Mouse (Mus musculus): ENCODE measurements around the gene Cenpx. TPM values are rescaled to one million over a fixed set of nuclear protein-coding genes. Genes with fewer than 3 reads are reported as not detected.

Gene Cenpx
- 10 to 100 TPM; 35.5 to 36.7 TPM for total RNA-seq (2023)

DNA sequence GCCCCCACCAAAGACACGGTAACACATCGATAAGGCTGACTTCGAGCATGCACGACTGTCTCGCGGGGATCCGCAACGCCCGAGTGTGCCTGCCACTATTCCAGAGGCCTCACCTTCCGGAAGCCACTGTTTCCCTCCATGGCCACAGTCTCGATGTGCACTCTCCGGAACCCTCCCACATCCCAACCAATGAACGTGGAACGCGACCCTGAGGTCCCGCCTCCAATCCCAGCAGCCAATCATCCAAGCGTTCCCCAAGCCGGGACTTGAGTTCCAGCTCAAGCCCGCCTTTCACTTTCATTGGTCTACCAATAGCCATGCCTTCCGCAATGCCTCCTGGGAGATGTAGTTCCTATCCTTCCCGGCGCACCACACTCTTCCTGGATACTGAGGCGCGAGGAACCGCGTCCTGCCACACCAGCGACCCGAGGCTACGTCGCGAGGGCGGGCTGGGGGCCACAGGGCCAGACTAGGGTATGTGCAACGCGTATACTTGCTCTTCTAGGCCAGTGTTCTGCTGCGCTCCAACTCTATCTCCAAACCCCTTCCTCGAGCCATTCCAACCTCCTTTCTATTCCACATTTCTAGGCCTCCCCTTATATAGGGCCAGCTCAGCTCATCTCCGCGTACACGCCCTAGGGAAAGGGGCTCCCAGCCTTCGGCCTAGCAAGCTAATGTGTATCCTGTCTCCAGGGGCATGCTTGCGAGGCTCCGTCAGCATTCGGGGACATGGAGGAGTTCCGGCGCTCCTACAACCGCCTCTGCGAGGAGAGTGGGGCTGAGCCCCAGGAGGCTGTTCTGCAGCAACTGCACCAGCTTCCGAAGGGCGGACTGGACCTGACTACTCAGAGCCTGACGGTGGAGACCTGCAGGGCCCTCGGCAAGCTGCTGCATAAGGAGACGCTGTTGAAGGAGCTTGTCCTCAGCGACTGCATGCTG lies at the start of gene Cenpx, which contains the start of gene Lrrc45:
Gene Cenpx, minus strand, starts transcription at position 159 of the 939 bp plus-strand sequence.
Gene Lrrc45, plus strand, starts transcription at position 346 of the 939 bp plus-strand sequence.

DNA sequence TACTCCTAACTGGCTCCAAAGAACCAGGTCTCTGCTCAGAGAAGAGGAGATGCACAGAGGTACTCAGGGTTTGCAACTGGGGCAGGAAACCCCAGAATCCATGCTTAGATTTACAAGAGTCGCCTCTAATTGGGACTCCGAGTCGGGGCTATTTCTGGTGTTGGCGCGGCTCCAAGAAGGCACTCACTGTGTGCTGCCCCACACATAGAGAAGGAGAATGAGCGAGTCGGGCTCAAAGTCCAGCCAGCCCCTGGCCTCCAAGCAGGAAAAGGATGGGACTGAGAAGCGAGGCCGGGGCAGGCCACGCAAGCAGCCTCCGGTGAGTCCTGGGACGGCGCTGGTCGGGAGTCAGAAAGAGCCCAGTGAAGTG lies 49.1 kb upstream of the Cenpx start, which contains the start of gene Hmga1b:
Gene Hmga1b, plus strand, starts transcription at position 123 of the 370 bp plus-strand sequence.

DNA sequence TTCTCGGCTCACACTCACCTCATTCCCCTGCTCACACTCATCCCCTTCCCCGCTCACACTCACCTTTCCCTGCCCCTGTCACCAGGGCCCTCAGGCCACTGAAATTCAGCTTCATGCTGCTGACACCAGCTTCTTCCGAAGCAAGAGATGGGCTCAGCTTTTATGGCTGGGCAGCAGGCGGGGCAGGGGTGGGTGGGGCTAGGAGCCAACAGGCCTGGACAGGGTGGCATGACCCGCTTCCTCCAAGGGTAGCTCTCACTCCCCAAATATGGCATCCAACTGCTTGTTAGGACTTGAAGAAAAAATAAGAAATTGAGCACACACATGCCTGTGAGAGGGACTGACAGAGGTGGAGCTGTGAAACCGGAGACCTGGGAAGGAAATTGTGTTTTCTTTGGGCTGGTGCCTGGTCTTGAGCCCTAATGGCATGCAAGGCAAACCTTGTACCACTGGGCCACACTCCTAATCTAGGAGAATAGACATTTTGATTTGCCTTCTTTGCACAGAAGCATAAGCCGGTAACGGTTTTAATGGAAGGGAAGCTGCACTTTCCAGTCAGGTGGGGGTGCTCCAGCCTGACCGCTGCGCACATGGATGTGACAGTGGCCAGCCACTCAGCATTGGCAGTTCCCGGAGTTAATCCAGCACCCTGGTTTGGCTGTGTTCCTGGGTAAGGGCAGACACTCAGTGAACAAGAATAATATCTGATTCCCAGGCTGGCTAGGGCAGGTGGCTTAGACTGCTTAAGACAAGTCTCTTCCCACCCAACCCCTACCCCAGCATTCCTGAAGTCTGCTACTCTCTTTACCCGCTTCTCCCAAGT lies 18.5 kb upstream of the Cenpx start, which contains the start of gene Cbr2:
Gene Cbr2, minus strand, starts transcription at position 257 of the 823 bp plus-strand sequence.

DNA sequence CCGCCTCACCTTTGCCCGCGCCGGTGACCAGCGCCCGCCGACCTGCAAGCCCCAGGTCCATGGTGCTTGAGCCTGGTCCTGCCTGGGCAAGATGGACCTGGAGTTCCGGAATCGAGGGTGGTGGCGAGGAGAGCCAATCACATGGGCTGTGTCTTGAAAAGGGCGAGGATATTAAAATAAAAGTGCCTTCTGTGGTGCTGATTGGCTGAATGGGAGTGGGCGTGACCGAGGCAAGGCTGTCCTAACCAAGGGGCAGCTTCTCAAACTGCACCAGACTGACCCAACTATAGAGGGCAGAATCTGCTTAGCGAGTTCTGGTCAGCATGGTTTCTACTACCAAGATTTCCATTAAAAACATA lies 13.6 kb upstream of the Cenpx start, which contains the start of gene Dcxr:
Gene Dcxr, minus strand, starts transcription at position 113 of the 359 bp plus-strand sequence.

GRCm38 (mm10) chr11:120721124-120722066 lies 7.9 kb upstream of the Cenpx start, which contains the start of gene Rac3:
Rac3 (plus strand) TSS chr11:120721470.

GRCm38 (mm10) chr11:120672687-120673593 lies 40.6 kb downstream of the Cenpx start, which contains the start of gene Aspscr1:
Aspscr1 (plus strand) TSS chr11:120672973.

GRCm38 (mm10) chr11:120661076-120661460 lies 52.5 kb downstream of the Cenpx start, which contains the start of gene Notum:
Notum (minus strand) TSS chr11:120661175.

Other genes starting within 250 kb of the Cenpx start
- gene Arl16, start 246.1 kb downstream of the Cenpx start, total RNA-seq (2023) = 1 to 10 TPM; 8.2 to 9.5 TPM
- gene Mrpl12, start 229.1 kb downstream of the Cenpx start, total RNA-seq (2023) = 10 to 100 TPM; 15.7 to 20.7 TPM
- 10 to 100 TPM; 12.5 to 13.2 TPM for gene Slc25a10, start 221.9 kb downstream of the Cenpx start, total RNA-seq (2023)
- gene Gcgr, start 183.0 kb downstream of the Cenpx start, total RNA-seq (2023) = not detected
- gene Mcrip1, start 164.0 kb downstream of the Cenpx start, total RNA-seq (2023) = 10 to 100 TPM; 28.5 to 32.8 TPM
- gene Ppp1r27, start 162.6 kb downstream of the Cenpx start, total RNA-seq (2023) = not detected
- 100 to 1,000 TPM; 250 to 293 TPM for gene P4hb, start 140.5 kb downstream of the Cenpx start, total RNA-seq (2023)
- 100 to 1,000 TPM; 404 to 468 TPM for gene Arhgdia, start 132.1 kb downstream of the Cenpx start, total RNA-seq (2023)
- gene Alyref, start 115.4 kb downstream of the Cenpx start, total RNA-seq (2023) = 100 to 1,000 TPM; 129 to 148 TPM
- 10 to 100 TPM; 51.5 to 52.9 TPM for gene Anapc11, start 115.3 kb downstream of the Cenpx start, total RNA-seq (2023)
- gene Npb, start 105.3 kb downstream of the Cenpx start, total RNA-seq (2023) = 1 to 10 TPM in 1 of 2 experiments, not detected in 1; 1.3 TPM
- 10 to 100 TPM; 33.2 to 34.6 TPM for gene Pcyt2, start 95.8 kb downstream of the Cenpx start, total RNA-seq (2023)
- 100 to 1,000 TPM; 117 to 133 TPM for gene Sirt7, start 88.5 kb downstream of the Cenpx start, total RNA-seq (2023)
- 100 to 1,000 TPM; 143 to 148 TPM for gene Mafg, start 80.1 kb downstream of the Cenpx start, total RNA-seq (2023)
- 1 to 10 TPM; 1.3 to 2.7 TPM for gene Pycr1, start 70.0 kb downstream of the Cenpx start, total RNA-seq (2023)
- gene Myadml2, start 65.6 kb downstream of the Cenpx start, total RNA-seq (2023) = not detected
- 1 to 10 TPM in 1 of 2 experiments, not detected in 1; 1.8 TPM for gene Notum, start 52.6 kb downstream of the Cenpx start, total RNA-seq (2023)
- 10 to 100 TPM; 79.9 to 88.5 TPM for gene Aspscr1, start 40.8 kb downstream of the Cenpx start, total RNA-seq (2023)
- 10 to 100 TPM; 11.7 to 15.4 TPM for gene Lrrc45, start 187 bp upstream of the Cenpx start, total RNA-seq (2023)
- under 1 TPM in 1 of 2 experiments, not detected in 1; 0.67 TPM for gene Rac3, start 7.7 kb upstream of the Cenpx start, total RNA-seq (2023)
- 10 to 100 TPM in 1 of 2 experiments, 1 to 10 TPM in 1; 6.2 to 12.1 TPM for gene Dcxr, start 13.5 kb upstream of the Cenpx start, total RNA-seq (2023)
- 10 to 100 TPM in 1 of 2 experiments, 1 to 10 TPM in 1; 4.7 to 10.3 TPM for gene Cbr2, start 18.4 kb upstream of the Cenpx start, total RNA-seq (2023)
- gene Hmga1b, start 49.1 kb upstream of the Cenpx start, total RNA-seq (2023) = 10 to 100 TPM; 42.1 to 54.6 TPM
- gene Rfng, start 70.5 kb upstream of the Cenpx start, total RNA-seq (2023) = 10 to 100 TPM; 12.8 to 14.4 TPM
- gene Gps1, start 70.5 kb upstream of the Cenpx start, total RNA-seq (2023) = 10 to 100 TPM; 32.3 to 47.8 TPM
- gene Dus1l, start 82.7 kb upstream of the Cenpx start, total RNA-seq (2023) = 10 to 100 TPM; 31.9 to 38.5 TPM
- 10 to 100 TPM; 22.3 to 24.3 TPM for gene Fasn, start 110.8 kb upstream of the Cenpx start, total RNA-seq (2023)
- 1 to 10 TPM; 2.8 to 5.2 TPM for gene Ccdc57, start 219.1 kb upstream of the Cenpx start, total RNA-seq (2023)
- 100 to 1,000 TPM; 698 to 788 TPM for gene Slc16a3, start 234.7 kb upstream of the Cenpx start, total RNA-seq (2023)